Mouse (Mus musculus) heart, postnatal 10 days (tissue): ENCODE measurements around the gene Sertad1. TPM values are rescaled to one million over a fixed set of nuclear protein-coding genes. Genes with fewer than 3 reads are reported as not detected.

Experiments used
- DNase-seq, 2 experiments: peaks; one replicate each; pipeline ENCODE4 v3.0.0; 2021
- intact Hi-C: fragments of 180-260 bp; cut with DNase I; formaldehyde crosslinking; loops from one replicate; pipeline ENCODE4 v1.15.1; 2025
- total RNA-seq, 2 experiments: library from RNA; stranded (reverse); gene quantifications; 2 replicates each; pipeline ENCODE4 v1.2.3; 2021

Sertad1 gene
- total RNA-seq, 2 experiments from 2014 or later = 13.1 to 13.4 TPM

DNA sequence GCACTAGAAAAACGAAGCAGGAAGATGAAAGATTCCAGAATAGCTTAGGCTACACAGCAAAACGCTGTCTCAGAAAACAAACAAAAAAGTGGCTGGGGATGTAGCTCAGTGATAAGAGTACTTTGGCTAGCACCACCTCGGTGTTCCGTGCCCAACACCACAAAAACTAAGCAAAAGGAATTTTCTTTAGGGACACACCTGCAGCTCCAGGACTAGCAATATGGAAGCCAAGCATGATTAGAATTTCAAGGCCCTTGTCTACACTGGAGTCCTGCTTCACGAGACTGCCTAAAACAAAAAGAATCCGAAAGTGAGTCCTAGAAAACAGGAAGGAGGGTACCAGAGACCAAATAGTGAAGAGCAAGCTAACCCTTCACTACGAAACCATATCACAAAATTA, 14.1 kb upstream of the Sertad1 start:
- intact Hi-C loops = loop anchor here (1.0 to 10.0 kb wide), 2 partner anchors 24 to 308 kb away; partner anchors contain the start of gene Egln2
- peak in 1 of 2 experiments; percentile 47 for DNase-seq

DNA sequence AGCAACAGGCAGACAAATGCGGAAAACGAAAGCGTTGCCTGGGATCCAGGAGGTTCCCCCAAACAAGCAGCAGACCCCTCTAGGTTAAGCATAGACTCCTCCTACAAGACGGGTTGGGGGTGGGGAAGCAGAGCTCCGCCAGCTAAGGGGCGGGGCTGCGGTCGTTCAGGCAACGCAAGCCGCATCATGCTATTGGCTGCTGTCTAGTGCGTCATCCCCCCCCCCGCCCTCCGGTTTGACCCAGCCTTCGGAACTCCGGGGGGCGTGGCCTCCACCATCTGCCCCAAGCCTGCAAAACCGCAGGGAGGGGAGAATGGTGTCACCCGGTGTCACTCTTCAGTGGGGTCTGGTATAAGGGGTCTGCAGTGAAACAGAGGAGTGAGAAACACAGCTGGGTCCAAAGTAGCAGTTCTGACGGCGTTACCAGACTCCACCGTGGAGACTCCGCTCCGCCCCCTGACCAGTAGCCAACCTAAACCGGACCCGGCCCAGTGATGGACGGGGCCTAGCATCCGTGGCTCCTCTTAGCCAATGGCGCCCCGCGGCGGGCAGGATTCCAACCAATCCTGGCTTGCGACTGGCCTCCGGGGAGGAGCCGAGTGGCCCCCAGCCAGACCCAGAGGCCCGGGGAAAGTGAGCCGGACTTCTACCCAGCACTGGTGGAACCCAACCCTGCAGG, 13.4 kb upstream of the Sertad1 start, which contains the start of gene Sertad3:
TSS of gene Sertad3 (plus strand) at position 613 of the 679 bp plus-strand sequence.
- intact Hi-C loops = loop anchor here (10.0 kb wide), 1 partner anchor 308 kb away; the partner anchor contains the start of gene Egln2
- peak; percentile 100 for DNase-seq

DNA sequence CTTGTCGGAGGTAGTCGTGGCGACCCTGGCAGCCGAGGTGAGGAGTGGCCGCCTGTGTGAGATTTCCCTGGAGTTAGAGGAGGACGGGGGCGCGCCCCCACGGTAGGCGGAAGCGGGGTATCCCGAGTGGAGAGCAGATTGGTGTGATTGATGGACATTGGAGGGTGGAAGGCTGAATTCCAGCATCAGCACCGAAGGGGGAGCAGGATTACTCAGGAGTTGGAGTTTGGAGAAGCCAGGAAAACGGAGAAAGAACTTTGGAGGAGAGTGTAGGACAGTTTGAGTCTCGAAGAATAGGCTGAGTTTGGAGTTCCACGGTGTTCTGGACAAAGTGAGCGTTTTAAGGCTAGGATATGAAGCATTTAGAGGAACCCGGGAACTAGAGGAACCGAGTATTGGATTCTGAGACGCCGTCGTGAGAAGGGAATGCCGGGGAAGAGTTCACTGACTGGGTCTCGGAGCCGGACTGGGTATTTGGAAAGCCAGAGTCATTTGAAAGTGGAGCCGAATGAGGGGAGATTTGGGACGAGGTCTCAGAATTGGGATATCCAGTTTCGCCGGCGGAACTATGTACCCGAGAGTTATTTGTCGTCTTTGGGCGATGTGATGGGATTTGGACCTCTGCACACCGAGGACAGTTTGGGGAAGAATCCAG, 12.7 kb upstream of the Sertad1 start:
- intact Hi-C loops = loop anchor here (2.0 to 10.0 kb wide), 2 partner anchors 35 to 309 kb away; partner anchors contain the start of gene Egln2
- DNase-seq = no peak

DNA sequence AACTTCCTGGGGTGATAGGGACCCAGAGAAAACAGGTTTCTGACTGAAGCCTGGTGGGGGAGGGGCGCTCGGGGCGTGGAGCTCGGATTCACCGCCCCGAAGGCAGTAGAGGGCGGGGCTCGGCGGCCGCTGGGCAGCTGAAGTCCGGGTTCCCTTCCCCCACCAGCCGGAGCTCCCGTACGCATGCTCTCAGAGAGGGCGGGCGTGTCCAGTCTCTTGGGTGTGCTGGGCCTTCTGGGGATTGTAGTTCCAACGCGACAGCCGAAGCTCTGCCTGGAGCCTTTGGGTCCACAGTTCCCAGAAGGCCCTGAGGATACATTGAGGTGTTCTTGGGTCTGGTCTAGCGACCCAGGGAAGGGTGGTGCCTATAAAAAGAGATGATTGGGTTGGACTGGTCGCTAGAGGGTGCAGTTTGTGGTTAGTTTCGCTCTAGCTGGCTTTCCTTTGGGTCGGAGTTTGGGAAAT, 12.2 kb upstream of the Sertad1 start:
- DNase-seq = peak; percentile 99
- intact Hi-C loops = loop anchor here (2.0 to 10.0 kb wide), 2 partner anchors 34 to 310 kb away; partner anchors contain the start of gene Egln2

DNA sequence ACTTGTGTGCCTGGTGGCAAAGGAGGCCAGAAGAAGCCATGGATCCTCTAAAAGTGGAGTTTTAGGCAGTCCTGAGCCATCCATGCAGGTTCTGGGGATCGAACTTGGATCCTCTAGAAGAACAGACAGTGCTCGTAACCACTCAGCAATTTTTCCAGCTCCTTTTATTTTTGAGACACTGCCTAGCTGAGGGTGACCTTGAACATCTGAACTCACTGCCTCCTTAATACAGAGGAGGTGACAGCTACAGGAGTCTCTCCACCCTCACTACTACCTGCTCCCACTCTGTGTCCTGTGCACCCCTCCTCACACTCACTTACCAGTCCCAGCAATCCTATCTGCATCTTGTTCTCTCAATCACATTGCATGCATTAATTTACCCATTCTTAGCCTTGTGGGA, 11.1 kb upstream of the Sertad1 start:
- intact Hi-C loops = loop anchor here (1.0 to 10.0 kb wide), 3 partner anchors 33 to 311 kb away; partner anchors contain the start of gene Egln2
- DNase-seq = no peak

DNA sequence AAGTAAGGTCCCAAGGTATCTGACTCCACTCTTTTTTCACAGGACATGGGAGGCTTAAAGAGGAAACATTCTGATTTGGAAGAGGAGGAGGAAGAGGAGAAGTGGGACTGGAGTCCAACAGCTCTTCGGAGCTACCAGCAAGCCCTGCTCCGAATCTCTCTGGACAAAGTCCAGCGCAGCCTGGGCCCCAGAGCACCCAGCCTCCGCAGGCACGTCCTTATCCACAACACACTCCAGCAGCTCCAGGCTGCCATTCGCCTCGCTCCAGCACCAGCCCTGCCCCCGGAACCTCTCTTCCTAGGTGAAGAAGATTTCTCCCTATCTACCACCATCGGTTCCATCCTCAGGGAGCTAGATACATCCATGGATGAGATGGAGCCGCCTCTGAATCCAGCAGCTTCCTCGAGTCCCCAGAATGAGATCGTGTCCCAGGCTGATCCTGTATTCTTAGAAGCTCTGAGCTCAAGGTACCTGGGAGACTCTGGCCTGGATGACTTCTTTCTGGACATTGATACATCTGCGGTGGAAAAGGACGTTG, 10.5 kb upstream of the Sertad1 start:
- intact Hi-C loops = loop anchor here (10.0 kb wide), 1 partner anchor 311 kb away; the partner anchor contains the start of gene Egln2
- DNase-seq = peak; percentile 44 to 53

DNA sequence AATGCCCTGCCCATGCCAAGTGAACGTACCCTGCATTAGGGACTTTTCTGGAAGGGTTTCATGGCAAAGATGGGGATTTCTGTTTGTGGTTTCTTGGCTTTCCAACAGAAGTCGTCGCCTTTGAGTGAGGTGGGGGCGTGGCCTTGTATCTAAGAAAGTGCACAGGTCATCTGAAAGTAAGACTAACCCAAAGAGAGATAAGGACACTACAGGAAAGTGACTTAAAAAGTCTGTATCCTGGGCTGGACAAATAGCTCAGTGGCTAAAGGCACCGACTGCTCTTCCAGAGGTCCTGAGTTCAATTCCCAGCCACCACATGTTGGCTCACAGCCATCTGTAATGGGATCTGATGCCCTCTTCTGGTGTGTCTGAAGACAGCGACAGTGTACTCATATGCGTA, 8.1 kb upstream of the Sertad1 start:
- no peak for DNase-seq
- intact Hi-C loops = loop anchor here (10.0 kb wide), 1 partner anchor 314 kb away; the partner anchor contains the start of gene Egln2

DNA sequence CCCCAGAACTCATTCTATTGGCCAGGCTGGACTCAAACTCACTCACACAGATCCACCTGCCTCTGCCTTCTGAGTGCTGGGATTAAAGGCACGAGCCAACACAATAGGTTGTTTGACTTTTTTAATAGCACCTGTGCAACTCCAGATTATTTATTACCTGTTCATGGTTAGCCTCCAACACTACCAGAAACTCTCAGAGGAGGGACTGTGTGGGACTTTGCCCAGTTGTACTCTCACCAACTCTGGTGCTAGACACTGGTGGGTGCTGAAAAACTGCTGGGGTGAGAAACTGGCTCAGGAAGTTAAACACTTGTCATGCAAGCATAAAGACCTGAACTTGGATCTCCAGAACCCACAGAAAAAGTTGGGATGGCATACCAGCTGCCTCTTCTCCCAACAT, 7.0 kb upstream of the Sertad1 start:
- no peak for DNase-seq
- intact Hi-C loops = loop anchor here (10.0 kb wide), 1 partner anchor 315 kb away; the partner anchor contains the start of gene Egln2

DNA sequence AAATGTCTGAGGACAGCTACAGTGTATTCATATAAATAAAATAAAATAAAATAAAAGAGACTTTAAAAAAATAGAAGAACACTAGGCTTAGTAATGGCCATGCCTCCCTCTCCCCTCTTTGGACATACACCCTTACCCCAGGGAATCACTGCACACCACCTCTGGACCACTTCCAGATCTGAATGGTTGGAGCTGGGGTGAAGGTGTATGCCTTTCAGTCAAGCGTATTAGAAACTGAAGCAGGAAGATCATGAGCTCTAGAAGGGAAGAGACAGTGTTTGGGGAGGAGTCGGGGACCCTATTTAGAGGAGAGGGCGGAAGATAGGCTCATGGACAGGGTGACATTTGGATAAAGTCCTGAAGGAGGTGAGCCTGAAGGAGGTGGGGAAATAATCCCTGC, 6.2 kb upstream of the Sertad1 start:
- intact Hi-C loops = no loop called here
- no peak for DNase-seq

DNA sequence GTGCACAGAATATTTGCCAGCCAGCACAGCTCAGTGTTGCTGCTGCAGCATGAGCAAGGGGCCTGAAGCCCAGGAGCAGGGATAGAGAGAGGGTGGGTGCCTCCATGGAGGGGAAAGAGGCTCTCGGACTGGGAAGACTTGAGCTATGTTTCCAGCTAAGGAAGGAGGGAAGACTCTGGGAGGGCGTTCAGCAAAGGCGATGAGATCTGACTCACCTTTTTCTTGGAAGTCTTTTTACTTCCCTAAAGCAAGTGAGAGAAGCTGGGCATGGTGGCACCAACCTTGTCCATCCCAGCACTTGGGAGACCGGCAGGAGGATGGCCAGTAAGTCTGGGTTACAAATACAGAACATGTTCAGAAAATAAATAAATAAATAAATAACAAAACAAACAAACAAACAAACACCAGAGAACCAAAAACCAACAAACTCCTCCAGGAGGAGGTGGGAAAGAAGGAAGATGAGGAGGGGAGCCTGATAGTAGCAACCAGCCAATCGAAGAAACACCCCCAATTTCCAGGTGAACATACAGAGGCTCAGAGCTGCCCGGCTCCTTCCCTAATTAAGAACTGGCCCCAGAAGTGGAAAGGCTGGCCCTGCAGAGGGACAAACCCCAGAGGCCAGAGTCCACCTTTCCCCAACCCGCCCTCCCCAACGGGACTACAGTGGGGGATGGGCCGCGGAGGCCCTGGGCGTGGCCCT, 5.6 kb upstream of the Sertad1 start:
- intact Hi-C loops = no loop called here
- no peak for DNase-seq

DNA sequence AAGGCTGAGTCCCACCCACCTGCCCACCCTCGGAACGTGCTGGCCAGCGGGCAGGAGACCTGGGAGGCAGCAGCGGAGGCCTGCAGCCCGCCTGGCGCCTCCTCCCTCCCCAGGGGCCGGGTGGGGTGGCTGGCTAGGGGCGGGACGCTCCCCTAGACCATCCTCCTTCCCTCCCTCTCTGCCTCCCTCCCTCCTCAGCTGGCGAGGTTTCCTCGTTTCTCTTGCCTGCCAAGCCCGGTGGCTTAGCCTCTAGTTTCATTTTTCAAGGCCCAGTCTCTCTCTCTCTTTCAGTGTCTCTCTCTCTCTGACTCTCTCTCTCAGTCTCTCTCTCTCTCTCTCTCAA, 5.1 kb upstream of the Sertad1 start:
- peak; percentile 93 to 94 for DNase-seq
- intact Hi-C loops = no loop called here

DNA sequence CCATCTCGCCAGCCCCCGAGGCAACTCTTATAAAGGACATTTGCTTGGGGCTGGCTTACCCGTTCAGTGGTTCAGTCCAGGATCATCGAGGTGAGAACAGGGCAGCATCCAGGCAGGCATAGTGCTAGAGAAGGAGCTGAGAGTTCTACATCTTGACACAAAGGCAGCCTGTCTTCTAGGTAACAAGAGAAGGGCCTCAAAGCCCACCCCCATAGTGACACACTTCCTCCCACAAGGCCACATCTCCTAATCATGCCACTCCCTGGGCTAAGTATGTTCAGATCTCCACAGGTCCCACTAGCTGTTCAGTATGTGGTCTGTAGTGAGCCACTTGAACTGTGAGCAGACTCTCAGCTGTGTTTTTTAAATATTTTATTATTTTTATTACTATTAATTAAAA, 2.9 kb upstream of the Sertad1 start:
- intact Hi-C loops = no loop called here
- DNase-seq = no peak

DNA sequence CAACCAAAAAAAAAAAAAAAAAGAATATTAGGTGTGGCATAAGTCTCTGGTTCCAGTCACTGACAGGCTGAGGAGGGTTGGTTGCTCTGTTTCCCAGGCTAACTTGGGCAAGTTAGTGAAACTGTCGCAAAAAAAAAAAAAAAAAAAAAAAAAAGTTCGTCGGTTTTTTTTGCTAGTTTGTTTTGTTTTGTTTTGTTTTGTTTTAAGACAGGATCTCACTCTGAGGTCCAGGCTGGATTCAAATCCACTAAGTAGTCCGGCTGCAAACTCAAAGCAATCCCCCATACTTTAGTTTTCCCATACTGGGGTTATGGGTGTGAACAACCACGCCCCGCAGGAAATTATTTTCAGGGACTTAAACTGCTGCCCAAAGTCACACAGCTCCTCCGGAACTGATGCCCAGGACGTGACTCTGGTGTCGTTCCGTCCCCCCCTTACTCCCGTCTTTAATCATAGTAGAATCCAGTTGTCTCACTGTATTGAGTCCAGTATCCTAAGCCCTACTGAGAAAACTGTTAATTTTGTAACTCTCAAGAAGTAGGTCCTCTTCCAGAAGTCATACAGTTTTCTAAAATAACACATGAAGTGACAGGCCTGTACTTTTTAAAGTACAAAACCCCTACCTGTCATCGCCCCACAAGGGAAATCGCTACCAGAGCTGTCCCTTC, 474 bp upstream of the Sertad1 start:
- DNase-seq = peak in 1 of 2 experiments; percentile 63

DNA sequence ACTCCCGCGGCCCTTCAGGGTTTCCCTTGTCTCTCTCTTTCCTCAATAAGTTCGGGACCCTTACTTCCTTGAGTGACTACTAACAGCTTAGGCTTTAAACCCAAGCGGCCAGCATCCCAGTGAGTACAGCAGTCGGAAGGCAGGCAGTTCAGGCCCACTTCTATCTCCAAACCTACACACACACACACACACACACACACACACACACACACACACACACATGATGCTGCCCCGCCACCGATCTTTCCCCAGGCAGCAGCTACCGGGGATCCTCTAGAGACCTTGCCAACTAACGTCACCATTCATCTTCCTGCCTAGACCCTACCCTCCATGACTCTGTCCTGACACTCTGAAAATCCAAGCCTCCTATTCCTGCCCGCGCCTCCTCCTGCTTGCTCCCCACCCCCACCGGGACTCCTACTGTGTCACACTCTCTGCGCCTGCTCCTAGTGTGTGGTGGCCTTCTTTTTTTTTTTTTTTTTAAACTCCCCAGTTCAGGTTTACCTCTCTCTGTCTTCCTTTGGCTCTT, 1.1 kb downstream of the Sertad1 start:
- peak; percentile 82 to 85 for DNase-seq
- intact Hi-C loops = no loop called here

More for the DNA sequence above, 474 bp upstream of the Sertad1 start:
- intact Hi-C loops = no loop called here

DNA sequence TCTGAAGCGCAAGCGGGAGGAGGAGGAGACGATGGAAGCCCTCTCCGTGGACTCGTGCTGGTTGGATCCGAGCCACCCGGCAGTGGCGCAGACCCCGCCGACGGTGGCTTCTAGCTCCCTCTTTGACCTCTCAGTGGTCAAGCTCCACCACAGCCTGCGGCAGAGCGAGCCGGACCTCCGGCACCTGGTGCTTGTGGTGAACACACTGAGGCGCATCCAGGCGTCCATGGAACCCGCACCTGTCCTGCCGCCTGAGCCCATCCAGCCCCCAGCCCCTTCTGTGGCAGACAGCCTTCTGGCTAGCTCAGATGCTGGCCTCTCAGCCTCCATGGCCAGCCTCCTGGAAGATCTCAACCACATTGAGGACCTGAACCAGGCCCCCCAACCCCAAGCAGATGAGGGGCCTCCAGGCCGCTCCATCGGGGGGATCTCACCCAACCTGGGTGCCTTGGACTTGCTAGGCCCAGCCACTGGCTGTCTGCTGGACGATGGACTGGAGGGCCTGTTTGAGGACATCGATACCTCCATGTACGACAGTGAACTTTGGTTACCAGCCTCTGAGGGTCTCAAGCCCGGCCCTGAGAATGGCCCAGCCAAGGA, 2.7 kb downstream of the Sertad1 start:
- no peak for DNase-seq

DNA sequence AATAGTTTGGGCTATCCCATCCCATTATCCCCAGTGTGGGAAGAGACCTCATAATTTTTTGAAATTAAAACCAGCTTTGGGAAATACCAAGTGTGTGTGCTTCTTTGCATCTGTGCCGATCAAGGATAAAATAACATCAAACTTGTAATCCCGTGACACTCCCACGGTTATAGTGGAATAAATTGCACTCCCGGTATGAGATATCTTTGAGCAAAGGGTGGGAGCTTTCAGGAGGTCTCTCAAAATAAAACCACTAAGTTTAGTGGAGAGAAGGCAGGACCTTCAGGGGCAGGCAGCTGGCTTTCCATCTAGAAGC, 3.5 kb downstream of the Sertad1 start:
- intact Hi-C loops = loop anchor here (5.0 kb wide), 1 partner anchor 158 kb away; no protein-coding TSS in a partner anchor
- DNase-seq = no peak

More for the DNA sequence above, 2.7 kb downstream of the Sertad1 start:
- intact Hi-C loops = no loop called here

DNA sequence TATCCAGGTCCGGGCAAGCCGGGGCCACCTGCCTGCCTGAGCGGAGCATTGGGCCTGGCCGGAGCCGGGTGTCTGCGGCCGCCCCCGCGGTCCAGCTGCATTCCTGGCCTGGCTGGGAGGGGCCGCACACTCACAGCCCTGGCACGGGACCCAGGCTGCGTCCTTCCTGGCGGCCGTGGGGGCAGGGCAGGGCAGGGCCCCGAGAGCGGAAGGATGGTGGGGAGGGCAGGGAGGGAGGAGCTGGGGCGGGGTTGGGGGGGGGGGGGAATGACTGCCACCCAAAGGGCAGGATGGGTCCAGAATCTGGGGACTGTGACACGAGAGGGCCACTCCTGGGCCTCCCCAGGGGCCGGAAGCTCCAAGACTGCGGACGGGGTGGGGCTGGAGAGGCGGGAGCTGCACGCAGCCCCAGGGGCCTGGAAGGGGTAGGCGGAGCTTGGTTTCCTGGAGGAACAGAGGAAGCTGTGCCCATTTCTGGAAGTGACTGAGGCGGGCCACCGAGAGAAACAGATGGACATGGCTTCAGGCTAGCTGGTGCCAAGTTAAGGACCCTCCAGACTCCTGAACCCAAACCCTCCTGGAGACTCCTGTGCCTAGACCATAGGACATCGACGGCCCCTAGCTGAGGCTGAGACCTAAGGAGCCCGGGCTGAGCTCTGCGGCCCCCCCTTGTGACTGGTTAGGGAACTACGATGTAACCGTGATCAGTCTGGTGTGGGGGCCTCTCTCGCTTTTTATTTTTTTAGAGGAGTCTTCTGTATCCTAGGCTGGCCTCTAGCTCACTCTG, 4.0 kb downstream of the Sertad1 start:
- intact Hi-C loops = loop anchor here (5.0 kb wide), 1 partner anchor 158 kb away; no protein-coding TSS in a partner anchor
- peak; percentile 96 for DNase-seq

DNA sequence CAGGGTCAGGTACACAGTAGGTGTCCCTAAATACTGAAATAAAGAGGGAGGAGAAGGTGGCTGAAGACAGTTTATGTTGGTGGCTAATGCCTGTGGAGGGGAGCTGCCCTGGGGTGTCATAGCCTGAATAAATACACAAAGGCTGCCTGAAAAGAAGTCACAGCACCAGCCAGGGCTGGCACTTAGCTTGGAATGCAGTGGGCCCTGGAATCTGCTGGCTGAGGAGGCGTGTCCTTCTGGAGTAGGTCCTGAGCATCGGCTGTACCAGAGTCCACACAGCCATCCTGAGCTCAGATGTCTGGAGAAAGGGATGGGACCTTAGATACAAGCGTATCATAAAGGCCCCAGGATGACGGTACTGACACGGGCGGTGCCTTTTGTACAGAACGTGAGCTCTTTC, 5.1 kb downstream of the Sertad1 start:
- DNase-seq = peak; percentile 52 to 62
- intact Hi-C loops = loop anchor here (5.0 kb wide), 1 partner anchor 160 kb away; no protein-coding TSS in a partner anchor

DNA sequence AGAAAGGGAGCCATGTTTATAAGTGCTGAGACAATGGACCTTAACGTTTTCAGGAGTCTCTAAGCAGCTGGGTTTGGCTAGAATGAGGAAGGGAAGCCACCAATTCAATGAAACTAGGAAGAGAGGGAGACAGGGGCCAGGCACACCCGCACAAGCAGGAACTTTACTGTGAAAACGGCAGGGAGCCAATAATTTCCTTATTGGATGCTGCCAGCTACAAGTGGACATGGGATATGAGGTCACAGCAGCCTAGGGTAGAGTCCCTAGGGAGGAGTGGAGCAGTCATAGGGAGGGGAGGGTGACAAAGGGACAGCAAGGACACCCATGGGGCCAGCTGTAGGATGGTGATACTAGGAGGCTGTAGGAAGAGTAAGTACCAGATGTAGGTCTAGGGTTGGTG, 6.3 kb downstream of the Sertad1 start:
- intact Hi-C loops = loop anchor here (5.0 kb wide), 1 partner anchor 161 kb away; no protein-coding TSS in a partner anchor

More for the DNA sequence above, 6.3 kb downstream of the Sertad1 start:
- no peak for DNase-seq
